Mouse (Mus musculus) spleen, postnatal 36 days (tissue): ENCODE data around the gene Slc35a3.

Experiments
- DNase-seq, 2 experiments: peaks; one replicate each; pipeline ENCODE4 v3.0.0; 2022; ENCODE audit warnings: low spot score in 2 of 2, mixed read lengths in 1 of 2

The Slc35a3 gene

DNA sequence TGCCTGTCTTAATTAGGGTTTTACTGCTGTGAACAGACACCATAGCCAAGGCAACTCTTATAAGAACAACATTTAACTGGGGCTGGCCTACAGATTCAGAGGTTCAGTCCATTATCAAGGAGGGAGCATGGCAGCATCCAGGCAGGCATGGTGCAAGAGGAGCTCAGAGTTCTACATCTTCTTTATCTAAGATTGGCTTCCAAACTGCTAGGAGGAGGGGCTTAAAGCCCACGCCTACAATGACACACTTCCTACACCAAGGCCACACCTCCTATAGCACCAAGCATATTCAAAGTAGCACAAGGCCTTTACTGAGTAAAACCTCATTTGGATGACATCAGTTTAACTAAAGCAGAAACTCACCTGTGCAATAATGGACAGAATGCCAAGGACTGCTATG lies 72.6 kb downstream of the Slc35a3 start:
- no peak for DNase-seq

DNA sequence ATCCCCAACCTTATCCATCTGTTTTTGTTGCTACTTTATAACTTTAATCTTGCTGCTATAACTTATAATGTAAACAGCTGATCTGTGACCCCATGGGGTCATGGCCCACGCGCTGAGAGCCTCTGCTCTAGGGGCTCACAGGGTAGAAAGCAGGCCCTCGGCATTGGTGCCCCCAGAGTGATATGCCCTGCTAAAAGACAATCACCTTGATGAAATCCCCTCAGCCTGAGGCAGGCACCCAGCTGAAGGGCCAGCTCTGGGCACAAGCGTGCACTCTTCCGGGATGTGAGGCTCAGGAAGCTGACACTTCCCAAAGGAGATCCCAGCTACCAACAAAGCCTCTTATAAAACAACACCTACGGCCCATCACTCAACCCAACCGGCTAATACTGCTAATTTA lies 74.1 kb downstream of the Slc35a3 start:
- no peak for DNase-seq

DNA sequence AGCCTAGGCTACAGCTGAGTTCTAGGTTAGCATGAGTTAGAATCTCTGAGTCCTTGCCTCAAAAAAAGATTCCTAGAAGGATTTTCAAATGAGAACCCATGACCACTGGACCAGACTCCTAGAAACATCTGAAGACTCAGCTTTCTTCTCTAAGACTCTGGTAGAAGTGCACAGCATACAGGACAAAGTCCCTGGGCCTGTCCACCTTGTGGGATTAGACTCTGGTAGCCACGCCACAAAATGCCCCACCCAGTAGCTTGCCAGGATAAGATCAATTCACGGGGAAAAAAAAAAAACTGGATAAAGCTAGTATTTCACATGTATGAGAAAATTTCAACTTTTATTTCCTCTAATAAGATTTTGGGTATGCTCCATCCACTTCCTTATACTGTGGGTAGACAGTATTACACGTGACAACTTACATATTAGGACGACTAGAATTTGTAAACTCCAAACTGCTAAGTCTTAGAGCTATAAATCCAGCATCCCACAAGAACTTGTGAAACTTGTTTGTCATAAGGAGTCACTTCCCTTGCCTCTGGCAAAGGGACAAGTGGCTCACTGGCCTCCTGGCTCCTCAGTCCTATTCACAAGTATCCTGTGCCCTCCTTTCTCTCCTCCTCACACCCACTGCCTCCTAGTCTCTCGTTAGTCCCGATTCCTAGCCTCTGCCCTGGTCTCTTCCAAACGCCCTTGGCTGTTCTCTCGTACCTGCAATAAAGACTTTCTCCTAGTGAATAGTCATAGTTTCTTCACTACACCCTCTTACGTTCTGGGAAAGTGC lies 74.7 kb downstream of the Slc35a3 start:
- no peak for DNase-seq

DNA sequence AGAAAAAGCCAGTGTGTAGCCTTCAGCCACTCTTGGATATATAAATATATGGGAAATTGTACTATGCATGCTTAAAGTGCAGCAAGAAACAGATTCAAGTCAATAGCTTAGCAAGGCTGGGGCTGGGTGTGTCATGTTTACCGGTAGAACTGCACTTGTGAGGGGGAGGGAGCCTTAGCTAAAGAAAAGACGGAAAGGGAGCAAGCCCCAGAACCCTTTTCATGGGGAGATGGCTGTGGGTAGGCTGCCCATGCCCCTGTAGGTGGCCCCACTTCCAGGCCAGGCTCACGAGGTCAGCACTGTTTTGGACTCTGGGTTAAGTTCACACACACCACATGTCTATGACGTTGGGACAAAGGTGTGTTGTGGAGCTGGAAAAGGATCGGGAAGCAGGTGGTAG lies 76.8 kb downstream of the Slc35a3 start:
- DNase-seq: no peak

DNA sequence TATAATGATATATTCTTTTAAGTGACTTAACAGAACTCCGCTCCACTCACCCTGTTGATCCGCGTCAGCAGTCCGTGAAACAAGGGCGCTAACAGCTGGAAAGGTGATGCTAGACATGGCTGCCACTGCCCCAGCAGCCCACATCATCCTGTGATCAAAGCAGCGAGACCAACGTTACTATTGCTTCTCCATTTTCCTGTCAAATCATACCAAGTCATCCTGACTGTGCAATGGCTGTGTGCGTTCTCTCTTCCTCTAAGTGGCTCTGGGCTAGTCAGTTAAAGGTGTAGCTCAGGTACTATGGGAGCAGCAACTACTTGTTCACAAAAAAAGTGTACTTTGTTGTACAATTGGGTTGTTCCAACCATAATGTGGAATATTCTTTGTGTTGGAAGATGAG lies 77.8 kb downstream of the Slc35a3 start:
- DNase-seq: no peak

DNA sequence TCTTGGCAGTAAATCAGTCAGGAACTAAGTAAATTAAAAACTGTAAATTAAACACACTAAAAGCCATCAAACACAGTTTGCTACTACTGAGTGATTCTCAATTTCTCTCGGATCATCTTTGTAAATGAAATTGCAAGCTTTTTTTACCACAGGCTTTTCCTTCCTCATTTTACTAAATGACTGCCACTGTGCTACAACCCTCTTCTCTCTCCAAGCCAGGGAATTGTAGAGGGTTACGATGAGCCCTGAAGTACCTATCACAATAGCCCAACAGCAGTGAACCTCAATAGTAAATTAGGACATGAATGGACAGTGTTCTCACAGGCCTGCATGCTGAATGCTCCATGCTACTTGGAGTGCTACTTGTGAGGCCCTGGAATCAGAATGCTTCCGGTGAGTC lies 78.5 kb downstream of the Slc35a3 start:
- no peak for DNase-seq

DNA sequence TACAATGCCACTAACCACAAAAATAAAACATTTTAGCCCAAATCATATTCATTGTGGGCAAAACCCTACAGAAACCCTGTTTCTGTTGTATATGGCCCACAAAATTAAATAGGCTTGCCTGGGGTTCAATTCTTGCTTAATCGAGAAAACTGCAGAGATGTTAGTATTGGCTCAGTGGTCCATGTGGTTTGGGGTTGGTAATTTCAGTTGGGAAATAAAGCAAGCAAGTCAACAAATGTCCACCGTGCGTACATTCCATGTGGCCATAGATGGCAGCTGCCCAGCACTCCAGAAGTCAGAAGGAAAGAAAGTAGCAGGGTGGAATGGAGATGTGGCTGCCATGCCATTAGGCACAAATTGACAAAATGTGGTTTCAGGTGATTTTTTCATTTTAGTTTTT lies 79.7 kb downstream of the Slc35a3 start:
- no peak for DNase-seq

DNA sequence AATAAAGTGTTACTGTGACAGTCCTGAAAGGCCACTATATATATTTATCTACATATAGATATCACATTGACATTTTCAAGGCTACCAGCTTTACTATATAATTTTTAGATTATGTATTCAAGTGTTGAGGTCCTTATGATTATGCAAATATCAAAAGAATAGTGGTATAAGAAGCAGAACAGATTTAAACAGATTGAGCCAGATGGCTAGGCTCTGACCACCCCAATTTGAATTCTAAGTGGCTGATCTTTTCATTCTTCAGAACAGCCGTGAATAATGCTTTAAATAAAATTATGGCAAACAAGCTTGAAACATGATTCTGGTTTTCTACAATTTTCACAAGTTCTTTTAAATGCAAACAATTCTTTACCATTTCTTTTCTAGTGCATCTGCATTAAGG lies 81.2 kb downstream of the Slc35a3 start:
- no peak for DNase-seq

DNA sequence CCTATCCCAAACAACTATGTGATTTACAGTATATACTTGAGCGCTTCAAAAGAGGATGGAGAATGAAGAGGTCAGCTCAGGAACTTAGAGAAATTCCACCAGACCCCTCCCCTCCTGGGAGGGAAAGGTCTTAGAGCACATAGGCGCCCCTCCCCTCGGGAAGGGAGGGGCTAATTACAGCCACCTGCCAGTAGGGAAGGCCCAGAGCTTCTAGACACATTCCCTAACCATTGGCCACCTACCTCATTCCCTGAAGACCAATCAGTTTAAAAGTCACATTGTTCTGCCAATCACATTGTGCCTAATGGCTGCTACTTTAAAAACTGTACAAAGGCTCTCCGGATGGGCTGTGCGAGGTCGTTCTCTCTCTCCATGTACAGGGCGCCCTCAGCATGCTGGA lies 90.0 kb downstream of the Slc35a3 start:
- no peak for DNase-seq

DNA sequence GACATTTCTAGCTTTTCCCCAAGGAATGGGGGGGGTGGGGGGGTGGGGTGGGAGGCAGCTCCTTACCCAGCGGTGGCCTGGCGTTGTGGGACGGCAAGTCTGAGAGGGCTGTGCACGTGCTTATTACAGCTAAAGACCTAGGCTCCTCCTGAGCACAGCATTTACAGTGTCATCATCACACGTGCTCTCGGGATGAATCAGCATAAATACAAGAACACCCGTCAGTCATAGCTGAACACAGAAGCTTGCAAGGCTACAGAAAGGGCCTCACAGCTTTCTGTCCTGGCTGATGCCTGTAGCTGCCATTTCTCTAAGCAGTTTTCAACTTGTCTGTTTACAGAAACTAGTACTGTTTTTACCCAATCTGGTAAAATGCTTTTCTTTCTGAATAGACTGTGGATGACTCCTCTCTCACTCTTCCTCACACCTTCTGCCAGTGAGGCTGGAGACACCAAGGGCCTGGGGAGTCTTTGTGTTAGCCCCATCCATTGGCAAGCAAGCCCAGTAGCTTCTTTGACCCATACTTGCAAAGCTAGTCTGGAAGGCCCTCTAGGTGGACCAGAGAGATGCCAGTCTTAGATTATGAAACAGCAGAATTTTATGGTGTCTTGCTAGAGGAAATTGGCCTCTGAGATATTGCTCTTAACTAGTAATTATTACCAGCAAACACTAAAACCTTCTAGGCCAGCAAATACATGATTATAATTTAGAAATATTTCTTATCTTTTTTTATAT lies 91.8 kb downstream of the Slc35a3 start:
- no peak for DNase-seq
